Mouse (Mus musculus) kidney, embryonic 16.5 days (tissue): Measurements from ENCODE around the gene Shroom3. TPM values are rescaled to one million over a fixed set of nuclear protein-coding genes. Genes with fewer than 3 reads are reported as not detected.

ENCODE experiments used
- ATAC-seq: fragments of 200-750 bp; cut with Nextera tagmentation; 2 replicates; pipeline ENCODE4 v1.8.0; 2017; ENCODE audit warnings: moderate TSS enrichment; ENCODE audit not compliant: low FRiP score, low TSS enrichment
- H3K27ac ChIP-seq: fragments of 300-500 bp; sonication (generic); 2 replicates; pipeline ENCODE4 v1.5.1; 2014; ENCODE audit warnings: low read length
- H3K27me3 ChIP-seq: fragments of 300-500 bp; sonication (generic); 2 replicates; pipeline ENCODE4 v1.6.1; 2014; ENCODE audit warnings: low read length, control low read depth, mixed read lengths; ENCODE audit not compliant: insufficient read depth
- H3K36me3 ChIP-seq: fragments of 300-500 bp; sonication (generic); 2 replicates; pipeline ENCODE4 v1.6.1; 2014; ENCODE audit warnings: low read length, control low read depth, mixed read lengths; ENCODE audit not compliant: insufficient read depth
- H3K4me1 ChIP-seq: fragments of 300-500 bp; sonication (generic); 2 replicates; pipeline ENCODE4 v1.6.1; 2014; ENCODE audit warnings: low read length, control low read depth, mixed read lengths; ENCODE audit not compliant: insufficient read depth
- H3K4me2 ChIP-seq: fragments of 300-500 bp; sonication (generic); replicated peaks from 2 replicates; pipeline ENCODE4 v1.6.1; 2014; ENCODE audit warnings: low read depth, low read length
- H3K4me3 ChIP-seq: fragments of 300-500 bp; sonication (generic); 2 replicates; pipeline ENCODE4 v1.5.1; 2014; ENCODE audit warnings: mild to moderate bottlenecking, low read length
- H3K9ac ChIP-seq: fragments of 300-500 bp; sonication (generic); replicated peaks from 2 replicates; pipeline ENCODE4 v1.6.1; 2014; ENCODE audit warnings: low read length
- H3K9me3 ChIP-seq: fragments of 300-500 bp; sonication (generic); 2 replicates; pipeline ENCODE4 v1.6.1; 2016; ENCODE audit warnings: low read length, control low read depth
- WGBS: fragments of 180-500 bp; shearing (Covaris S2); extraction: QIAGEN DNeasy Blood & Tissue Kit; methylation state at CpG from one replicate; pipeline ENCODE4 v1.1.7; 2014; 5-methylcytosine and 5-hydroxymethylcytosine counted together
- polyA plus RNA-seq: library from polyadenylated mRNA; unstranded; fragments of >200 nt; fragmentation: Nextera tagmentation; extraction: Ambion mirVana; gene quantifications from 2 replicates; pipeline ENCODE4 v1.2.1, GENCODE M21; 2015

The Shroom3 gene
- polyA plus RNA-seq, 1 experiment from 2014 or later, result 8.3 TPM

GRCm38 (mm10) chr5:92742701-92743100, 59.5 kb downstream of the Shroom3 start:
- H3K9me3 ChIP-seq, result no peaks in the 10 kb centered on the region
- H3K4me1 ChIP-seq, result no peaks in the 10 kb centered on the region
- H3K27ac ChIP-seq, result no peak overlapping the region
- H3K4me3 ChIP-seq, result no peak overlapping the region
- H3K27me3 ChIP-seq, result no peaks in the 10 kb centered on the region
- no peak overlapping the region for H3K4me2 ChIP-seq
- ATAC-seq, result no peak
- H3K36me3 ChIP-seq, result no peaks in the 10 kb centered on the region
- no peak overlapping the region for H3K9ac ChIP-seq
- 64% methylated on average over 5 of the region's 5 CpGs for WGBS

- Histone ChIP-seq H3K4me2 (no peak overlapping the region), H3K9me3 (no peaks in the 10 kb centered on the region), H3K27ac (no peak overlapping the region), H3K4me1 (peaks cover 3% of the 10 kb centered on the region; the same call in 1 of the 2 replicates), H3K4me3 (no peak overlapping the region), H3K36me3 (no peaks in the 10 kb centered on the region), H3K9ac (no peak overlapping the region), H3K27me3 (no peaks in the 10 kb centered on the region)
- no peak for ATAC-seq
- 72% methylated on average over 8 of the region's 8 CpGs for WGBS
Observed at GRCm38 (mm10) chr5:92745390-92746253, 62.4 kb downstream of the Shroom3 start.

DNA sequence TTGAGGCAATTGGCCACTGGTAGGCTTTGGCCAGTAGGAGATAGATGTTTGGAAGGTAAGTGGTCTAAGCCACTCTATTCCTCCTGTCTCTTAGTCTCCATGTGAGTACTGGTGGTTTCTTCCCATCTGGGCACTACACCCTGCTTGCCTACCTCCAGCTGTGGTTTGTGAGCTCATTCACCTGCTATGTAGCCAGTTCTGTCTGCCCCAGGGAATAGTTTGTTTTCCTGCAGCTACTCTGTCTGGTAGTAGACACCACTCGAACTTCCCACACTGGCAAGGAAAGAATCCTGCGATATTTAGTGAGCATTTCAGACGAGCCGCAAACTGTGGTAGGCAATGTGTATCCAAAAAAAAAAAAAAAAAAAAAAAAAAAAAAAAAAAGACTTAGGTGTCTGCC, 68.3 kb downstream of the Shroom3 start:
- no peak overlapping the region for H3K27ac ChIP-seq
- 0 out of 2 replicates have a peak, but pooled peaks cover 3% of the 10 kb centered on the region for H3K9me3 ChIP-seq
- WGBS, result 91% methylated on average over 4 of the region's 4 CpGs
- no peak overlapping the region for H3K4me3 ChIP-seq
- ATAC-seq, result no peak
- no peak overlapping the region for H3K4me2 ChIP-seq
- H3K4me1 ChIP-seq, result peaks cover 3% of the 10 kb centered on the region; the same call in 1 of the 2 replicates
- H3K36me3 ChIP-seq, result no peaks in the 10 kb centered on the region
- no peak overlapping the region for H3K9ac ChIP-seq
- no peaks in the 10 kb centered on the region for H3K27me3 ChIP-seq

DNA sequence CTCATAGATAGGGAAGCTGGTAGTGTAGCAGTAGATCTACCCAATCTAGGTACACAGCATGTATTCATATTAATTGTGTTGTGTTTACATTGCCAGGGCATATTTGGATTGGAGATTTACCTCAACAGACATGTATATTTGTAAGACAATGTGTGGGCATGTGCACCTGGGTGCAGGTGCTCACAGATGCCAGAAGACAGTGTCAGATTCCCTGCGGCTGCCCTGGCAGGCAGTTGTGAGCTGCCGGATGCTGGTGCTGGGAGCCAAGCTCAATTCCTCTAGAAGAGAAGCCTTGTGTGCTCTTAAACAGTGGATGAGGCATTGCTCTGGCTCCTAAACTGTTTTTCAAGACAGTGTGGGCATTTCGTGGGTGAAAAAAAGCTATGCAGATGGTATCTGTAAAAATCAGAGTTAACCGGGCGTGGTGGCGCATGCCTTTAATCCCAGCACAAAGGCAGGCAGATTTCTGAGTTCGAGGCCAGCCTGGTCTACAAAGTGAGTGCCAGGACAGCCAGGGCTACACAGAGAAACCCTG, 72.1 kb downstream of the Shroom3 start:
- no peak for ATAC-seq
- WGBS, result 78% methylated on average over 7 of the region's 7 CpGs
- Histone ChIP-seq H3K36me3 (no peaks in the 10 kb centered on the region), H3K9me3 (0 out of 2 replicates have a peak, but pooled peaks cover 3% of the 10 kb centered on the region), H3K27me3 (no peaks in the 10 kb centered on the region), H3K4me1 (no peaks in the 10 kb centered on the region), H3K4me2 (no peak overlapping the region), H3K4me3 (no peak overlapping the region), H3K27ac (no peak overlapping the region), H3K9ac (no peak overlapping the region)

DNA sequence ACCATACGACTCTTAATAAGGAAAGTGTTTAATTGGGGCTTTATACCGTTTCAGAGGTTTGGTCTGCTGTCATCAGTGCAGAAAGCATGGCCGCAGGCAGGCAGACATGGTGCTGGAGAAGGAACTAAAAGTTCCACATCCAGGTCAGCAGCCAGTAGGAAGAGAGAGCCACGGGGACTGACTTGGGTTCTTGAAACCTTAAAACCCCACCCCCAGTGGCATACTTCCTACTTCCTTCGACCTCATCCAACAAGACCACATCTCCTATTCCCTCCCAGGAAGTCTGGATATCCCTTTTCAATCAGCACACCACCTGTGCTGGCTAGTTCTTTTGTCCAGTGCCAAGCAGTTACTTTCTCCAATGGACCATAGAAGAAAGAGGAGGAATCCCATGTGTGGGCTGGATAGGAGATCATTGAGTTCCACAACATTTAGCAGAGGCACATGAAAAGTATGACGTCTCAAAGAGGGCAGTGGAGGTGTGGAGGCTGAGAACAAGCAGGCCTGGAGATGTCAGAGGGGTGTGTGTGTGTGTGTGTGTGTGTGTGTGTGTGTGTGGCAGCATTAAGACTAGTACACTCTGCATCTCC, 76.0 kb downstream of the Shroom3 start:
- no peak overlapping the region for H3K4me2 ChIP-seq
- H3K36me3 ChIP-seq, result no peaks in the 10 kb centered on the region
- H3K9me3 ChIP-seq, result no peaks in the 10 kb centered on the region
- H3K9ac ChIP-seq, result no peak overlapping the region
- H3K27ac ChIP-seq, result peak overlapping the region; percentile 59
- WGBS, result 56% methylated on average over 6 of the region's 6 CpGs
- H3K4me3 ChIP-seq, result no peak overlapping the region
- peaks cover 23% of the 10 kb centered on the region for H3K4me1 ChIP-seq
- no peaks in the 10 kb centered on the region for H3K27me3 ChIP-seq
- peak; percentile 44 for ATAC-seq

- Histone ChIP-seq H3K9me3 (no peaks in the 10 kb centered on the region), H3K4me2 (no peak overlapping the region), H3K4me1 (peaks cover 23% of the 10 kb centered on the region), H3K36me3 (no peaks in the 10 kb centered on the region), H3K27me3 (no peaks in the 10 kb centered on the region), H3K27ac (no peak overlapping the region), H3K4me3 (no peak overlapping the region), H3K9ac (no peak overlapping the region)
- 88% methylated on average over 7 of the region's 7 CpGs for WGBS
- no peak for ATAC-seq
Observed at GRCm38 (mm10) chr5:92760542-92760941, 77.3 kb downstream of the Shroom3 start.

GRCm38 (mm10) chr5:92761615-92762353, 78.5 kb downstream of the Shroom3 start:
- Histone ChIP-seq H3K4me3 (no peak overlapping the region), H3K9ac (peak overlapping the region; percentile 25; the same call in 1 of the 2 replicates), H3K4me2 (no peak overlapping the region), H3K36me3 (no peaks in the 10 kb centered on the region), H3K4me1 (peaks cover 25% of the 10 kb centered on the region), H3K27ac (peak overlapping the region; percentile 20; the same call in 1 of the 2 replicates), H3K27me3 (no peaks in the 10 kb centered on the region), H3K9me3 (no peaks in the 10 kb centered on the region)
- WGBS, result 48% methylated on average over 9 of the region's 9 CpGs
- ATAC-seq, result no peak

GRCm38 (mm10) chr5:92762425-92762824, 79.2 kb downstream of the Shroom3 start:
- 71% methylated on average over 5 of the region's 5 CpGs for WGBS
- peak overlapping the region; percentile 25; the same call in 1 of the 2 replicates for H3K9ac ChIP-seq
- H3K4me2 ChIP-seq, result no peak overlapping the region
- peak overlapping the region; percentile 20; the same call in 1 of the 2 replicates for H3K27ac ChIP-seq
- H3K9me3 ChIP-seq, result no peaks in the 10 kb centered on the region
- peaks cover 31% of the 10 kb centered on the region for H3K4me1 ChIP-seq
- no peaks in the 10 kb centered on the region for H3K27me3 ChIP-seq
- no peaks in the 10 kb centered on the region for H3K36me3 ChIP-seq
- H3K4me3 ChIP-seq, result no peak overlapping the region
- ATAC-seq, result no peak

DNA sequence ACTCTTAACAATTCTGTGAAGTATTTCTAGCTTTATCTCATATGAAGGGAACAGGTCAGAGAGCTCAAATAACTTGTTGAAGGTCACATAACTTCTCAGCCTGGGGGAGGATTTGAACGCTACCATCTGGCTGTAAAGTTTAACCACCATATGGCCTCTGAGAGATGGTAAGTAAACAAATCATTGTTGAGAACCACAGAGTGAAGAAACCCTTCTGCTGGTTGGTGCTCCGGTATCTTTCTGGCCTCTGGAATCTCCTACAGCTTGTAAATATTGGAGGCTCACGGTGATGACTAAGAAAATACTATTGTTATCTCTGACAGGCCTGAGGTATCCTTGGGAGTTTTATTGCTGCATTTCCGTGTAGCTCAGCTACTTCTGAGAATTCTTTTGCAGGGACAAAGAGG, 80.3 kb downstream of the Shroom3 start:
- H3K4me3 ChIP-seq, result no peak overlapping the region
- ATAC-seq, result peak; percentile 40; the same call in 1 of the 2 replicates
- WGBS, result 10% methylated on average over 4 of the region's 4 CpGs
- peaks cover 41% of the 10 kb centered on the region for H3K4me1 ChIP-seq
- H3K36me3 ChIP-seq, result no peaks in the 10 kb centered on the region
- no peaks in the 10 kb centered on the region for H3K27me3 ChIP-seq
- no peak overlapping the region for H3K9ac ChIP-seq
- no peak overlapping the region for H3K4me2 ChIP-seq
- no peaks in the 10 kb centered on the region for H3K9me3 ChIP-seq
- peak overlapping the region; percentile 1; the same call in 1 of the 2 replicates for H3K27ac ChIP-seq
